Mouse (Mus musculus) liver, postnatal 0 days (tissue): Measurements from ENCODE around the gene Slc23a2. TPM values are rescaled to one million over a fixed set of nuclear protein-coding genes. Genes with fewer than 3 reads are reported as not detected.

Experiments
- ATAC-seq: fragments of 200-750 bp; cut with Nextera tagmentation; 2 replicates; pipeline ENCODE4 v1.8.0; 2017; ENCODE audit warnings: mild to moderate bottlenecking, moderate library complexity
- DNase-seq: peaks from one replicate; pipeline ENCODE4 v3.0.0-alpha.2; 2016
- H3K27ac ChIP-seq: fragments of 300-500 bp; sonication (generic); 2 replicates; pipeline ENCODE4 v1.5.1; 2014; ENCODE audit warnings: antibody characterized with exemption, moderate library complexity, mild to moderate bottlenecking, low read depth
- H3K27me3 ChIP-seq: fragments of 300-500 bp; sonication (generic); 2 replicates; pipeline ENCODE4 v1.6.1; 2014; ENCODE audit warnings: low read length, control low read depth, mixed read lengths; ENCODE audit not compliant: insufficient read depth
- H3K36me3 ChIP-seq: fragments of 300-500 bp; sonication (generic); replicated peaks from 2 replicates; pipeline ENCODE4 v1.6.1; 2014; ENCODE audit warnings: mild to moderate bottlenecking, control low read depth, low read length, moderate library complexity, mixed read lengths; ENCODE audit not compliant: insufficient read depth
- H3K4me1 ChIP-seq: fragments of 300-500 bp; sonication (generic); 2 replicates; pipeline ENCODE4 v1.6.1; 2014; ENCODE audit warnings: antibody characterized with exemption, mild to moderate bottlenecking, control low read depth; ENCODE audit not compliant: insufficient read depth
- H3K4me2 ChIP-seq: fragments of 300-500 bp; sonication (generic); 2 replicates; pipeline ENCODE4 v1.6.1; 2014; ENCODE audit warnings: low read depth, mild to moderate bottlenecking, low read length, moderate library complexity, mixed read lengths
- H3K4me3 ChIP-seq: fragments of 300-500 bp; sonication (generic); 2 replicates; pipeline ENCODE4 v1.5.1; 2014; ENCODE audit warnings: low read depth, low read length
- H3K9ac ChIP-seq: fragments of 300-500 bp; sonication (generic); replicated peaks from 2 replicates; pipeline ENCODE4 v1.6.1; 2014; ENCODE audit warnings: mild to moderate bottlenecking, moderate library complexity
- H3K9me3 ChIP-seq: fragments of 300-500 bp; sonication (generic); 2 replicates; pipeline ENCODE4 v1.6.1; 2016; ENCODE audit warnings: mild to moderate bottlenecking, control low read depth, low read length, mixed read lengths
- CTCF ChIP-seq: sonication (generic); IDR thresholded peaks from 2 replicates; pipeline ENCODE4 v1.5.1; 2016; ENCODE audit warnings: antibody characterized with exemption, low read depth
- EP300 ChIP-seq: IDR thresholded peaks from 2 replicates; pipeline ENCODE4 v1.6.1; 2016; ENCODE audit warnings: antibody characterized with exemption, low read depth, mild to moderate bottlenecking
- WGBS: fragments of 180-500 bp; shearing (Covaris S2); extraction: QIAGEN DNeasy Blood & Tissue Kit; methylation state at CpG from one replicate; pipeline ENCODE4 v1.1.7; 2014; ENCODE audit not compliant: insufficient replicate concordance; 5-methylcytosine and 5-hydroxymethylcytosine counted together
- polyA plus RNA-seq: library from polyadenylated mRNA; unstranded; fragments of >200 nt; fragmentation: Nextera tagmentation; extraction: Ambion mirVana; gene quantifications from 2 replicates; pipeline ENCODE4 v1.2.1, GENCODE M21; 2015

Slc23a2 gene
- polyA plus RNA-seq, 1 experiment from 2014 or later, result 9.1 TPM

DNA sequence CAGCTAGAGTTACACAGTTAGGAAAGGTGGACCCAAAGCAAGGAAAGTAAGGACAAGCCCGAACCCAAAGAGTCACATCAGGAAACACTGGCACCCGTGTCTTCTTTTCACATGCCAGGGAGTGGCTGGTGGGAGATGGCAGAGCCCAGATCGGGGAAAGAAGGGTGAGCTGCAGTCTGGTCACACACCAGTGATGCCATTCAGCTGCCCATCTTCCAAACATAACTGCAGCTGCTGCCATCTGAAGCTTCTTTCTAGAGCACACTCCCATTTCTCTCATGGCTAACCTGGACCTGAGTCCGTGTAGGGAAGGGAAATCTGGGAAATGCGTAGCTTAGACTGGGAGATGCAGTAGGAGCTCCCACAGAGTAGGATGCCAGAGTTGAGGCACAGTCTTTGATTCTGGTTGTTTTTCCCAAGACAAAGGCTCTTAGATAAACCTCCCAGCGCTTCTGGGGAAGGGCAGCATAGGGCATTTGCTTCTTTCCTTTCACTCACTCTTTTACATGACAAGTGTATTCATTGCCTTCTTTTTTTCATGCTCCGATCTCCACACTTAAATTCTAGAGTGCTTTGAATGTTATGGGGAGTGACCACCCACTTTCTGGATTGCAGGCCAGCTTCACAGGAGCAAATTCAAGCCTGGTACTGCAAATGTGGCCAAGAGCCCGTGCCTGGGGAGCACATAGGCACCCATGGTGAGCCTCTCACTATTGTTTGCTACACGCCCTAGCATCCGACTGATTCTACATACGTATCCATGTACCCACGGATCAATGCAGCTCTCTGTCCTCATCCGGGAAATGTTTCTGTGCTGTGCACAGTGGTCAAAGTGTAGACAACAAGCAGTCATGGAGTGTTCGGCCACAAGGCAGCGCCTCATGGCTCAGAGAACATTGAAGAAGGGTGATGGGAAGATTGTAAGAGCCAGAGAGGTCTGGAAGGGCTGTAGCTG lies 100.3 kb downstream of the Slc23a2 start:
- H3K4me2 ChIP-seq, result no peak overlapping the region
- peaks cover 10% of the 10 kb centered on the region for H3K4me1 ChIP-seq
- no peaks in the 10 kb centered on the region for H3K36me3 ChIP-seq
- TF ChIP-seq EP300, result no peak
- TF ChIP-seq CTCF, result no peak
- no peak overlapping the region for H3K27ac ChIP-seq
- ATAC-seq (no peak), DNase-seq (no peak)
- no peaks in the 10 kb centered on the region for H3K27me3 ChIP-seq
- H3K9me3 ChIP-seq, result no peaks in the 10 kb centered on the region
- H3K9ac ChIP-seq, result no peak overlapping the region
- 78% methylated on average over 15 of the region's 15 CpGs for WGBS
- no peak overlapping the region for H3K4me3 ChIP-seq

DNA sequence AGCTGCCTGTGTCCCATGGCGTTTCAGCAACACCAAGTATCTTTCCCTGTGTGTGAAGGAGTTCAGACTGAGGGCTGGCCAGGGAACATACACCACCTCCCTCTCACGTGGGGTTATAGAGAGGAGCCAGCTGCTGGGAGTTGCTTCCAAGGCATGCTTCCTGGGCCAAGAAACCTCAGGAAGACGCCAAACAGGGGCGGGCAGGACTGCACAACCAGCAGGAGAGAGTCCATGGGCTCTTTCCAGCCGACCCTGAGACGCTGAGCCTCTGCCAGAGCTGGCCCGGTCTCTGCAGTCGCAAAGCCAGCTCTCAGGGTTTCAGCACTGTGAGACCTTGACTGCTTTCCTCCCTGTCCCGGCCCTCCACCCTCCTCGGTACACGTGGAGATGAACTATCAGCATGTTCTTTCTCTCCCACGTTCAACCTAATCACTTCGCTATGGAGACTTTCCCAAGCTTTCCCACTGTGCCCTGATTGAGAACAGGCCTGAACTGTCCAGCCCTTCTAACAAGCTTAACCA lies 101.7 kb downstream of the Slc23a2 start:
- no peak overlapping the region for H3K4me2 ChIP-seq
- no peak for TF ChIP-seq EP300
- no peak for TF ChIP-seq CTCF
- peaks cover 3% of the 10 kb centered on the region; the same call in 1 of the 2 replicates for H3K4me1 ChIP-seq
- H3K27me3 ChIP-seq, result no peaks in the 10 kb centered on the region
- no peak for DNase-seq
- no peaks in the 10 kb centered on the region for H3K36me3 ChIP-seq
- no peak for ATAC-seq
- no peak overlapping the region for H3K9ac ChIP-seq
- H3K27ac ChIP-seq, result no peak overlapping the region
- WGBS, result 62% methylated on average over 13 of the region's 13 CpGs
- H3K4me3 ChIP-seq, result no peak overlapping the region
- no peaks in the 10 kb centered on the region for H3K9me3 ChIP-seq

DNA sequence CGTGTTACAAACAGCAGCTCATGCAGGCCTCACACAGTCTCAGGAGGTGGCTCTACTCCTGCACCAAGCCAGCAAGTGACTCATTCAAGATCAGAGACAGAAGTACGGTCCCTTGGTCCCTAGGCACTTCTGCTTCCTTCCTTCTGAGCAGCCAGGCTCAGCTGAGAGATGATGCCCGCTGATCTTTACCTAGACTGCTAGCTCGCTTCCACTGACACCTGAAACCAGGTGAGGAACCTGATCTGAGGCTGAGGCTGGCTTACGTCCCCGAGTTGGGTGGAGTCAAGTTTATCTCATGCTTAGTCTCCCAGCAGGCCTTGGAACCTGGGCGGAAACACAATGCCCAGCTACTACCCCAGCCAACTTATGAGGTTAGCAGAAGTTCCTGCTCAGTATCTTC lies 105.0 kb downstream of the Slc23a2 start:
- TF ChIP-seq EP300 (no peak), CTCF (no peak)
- DNase-seq (no peak), ATAC-seq (no peak)
- no peak overlapping the region for H3K9ac ChIP-seq
- no peaks in the 10 kb centered on the region for H3K27me3 ChIP-seq
- no peak overlapping the region for H3K4me2 ChIP-seq
- no peaks in the 10 kb centered on the region for H3K36me3 ChIP-seq
- H3K9me3 ChIP-seq, result no peaks in the 10 kb centered on the region
- WGBS, result 32% methylated on average over 7 of the region's 7 CpGs
- no peak overlapping the region for H3K27ac ChIP-seq
- H3K4me3 ChIP-seq, result no peak overlapping the region
- H3K4me1 ChIP-seq, result peaks cover 9% of the 10 kb centered on the region

DNA sequence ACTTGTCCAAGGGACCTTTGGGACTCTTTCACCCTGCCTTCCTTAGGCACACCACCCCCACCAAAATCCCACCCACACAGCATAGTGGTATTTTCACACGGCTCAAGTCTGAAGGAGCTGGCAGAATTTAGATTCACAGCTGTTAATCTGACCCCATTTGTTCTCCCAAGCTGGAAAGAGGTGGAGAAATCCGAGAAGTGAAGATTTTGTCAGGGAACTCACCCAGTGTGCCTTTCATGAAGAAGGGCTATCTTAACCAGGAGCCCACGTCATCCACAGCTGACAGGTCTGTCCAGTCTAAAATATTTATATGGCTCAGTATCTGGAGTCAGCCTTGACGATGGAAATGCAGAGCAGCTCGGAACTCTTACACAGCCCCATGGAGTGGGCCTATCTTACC lies 108.6 kb downstream of the Slc23a2 start:
- H3K4me1 ChIP-seq, result peaks cover 13% of the 10 kb centered on the region
- no peak overlapping the region for H3K9ac ChIP-seq
- no peaks in the 10 kb centered on the region for H3K36me3 ChIP-seq
- TF ChIP-seq EP300 (no peak), CTCF (no peak)
- no peak for ATAC-seq
- no peak overlapping the region for H3K4me2 ChIP-seq
- no peak overlapping the region for H3K4me3 ChIP-seq
- no peak for DNase-seq
- 0 out of 2 replicates have a peak, but pooled peaks cover under 1% of the 10 kb centered on the region for H3K27me3 ChIP-seq
- no peak overlapping the region for H3K27ac ChIP-seq
- 84% methylated on average over 5 of the region's 5 CpGs for WGBS
- H3K9me3 ChIP-seq, result no peaks in the 10 kb centered on the region

DNA sequence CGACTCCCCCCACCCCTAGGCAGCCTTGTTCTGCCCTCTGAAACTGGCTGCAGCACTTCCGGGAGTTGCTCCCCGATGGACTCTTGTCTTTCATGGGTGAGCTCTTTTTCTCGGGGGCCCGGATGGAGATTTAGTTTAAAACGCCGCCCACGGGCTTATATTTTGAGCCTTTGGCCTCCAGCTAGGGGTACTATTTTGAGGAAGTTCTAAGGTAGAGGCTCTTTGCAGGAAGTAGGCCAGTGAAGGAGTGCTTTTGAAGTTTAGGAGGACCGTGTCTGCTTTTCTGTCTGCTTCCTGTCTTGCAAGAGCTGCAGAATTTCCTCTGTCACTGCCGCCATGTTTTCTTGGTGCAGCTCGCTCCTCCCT lies 109.5 kb downstream of the Slc23a2 start:
- Histone ChIP-seq H3K4me1 (peaks cover 15% of the 10 kb centered on the region), H3K36me3 (no peaks in the 10 kb centered on the region), H3K27ac (peak overlapping the region; percentile 74), H3K4me3 (no peak overlapping the region), H3K27me3 (0 out of 2 replicates have a peak, but pooled peaks cover 5% of the 10 kb centered on the region), H3K4me2 (no peak overlapping the region), H3K9ac (no peak overlapping the region), H3K9me3 (no peaks in the 10 kb centered on the region)
- no peak for ATAC-seq
- WGBS, result 35% methylated on average over 11 of the region's 11 CpGs
- DNase-seq, result no peak
- TF ChIP-seq EP300 (no peak), CTCF (no peak)

DNA sequence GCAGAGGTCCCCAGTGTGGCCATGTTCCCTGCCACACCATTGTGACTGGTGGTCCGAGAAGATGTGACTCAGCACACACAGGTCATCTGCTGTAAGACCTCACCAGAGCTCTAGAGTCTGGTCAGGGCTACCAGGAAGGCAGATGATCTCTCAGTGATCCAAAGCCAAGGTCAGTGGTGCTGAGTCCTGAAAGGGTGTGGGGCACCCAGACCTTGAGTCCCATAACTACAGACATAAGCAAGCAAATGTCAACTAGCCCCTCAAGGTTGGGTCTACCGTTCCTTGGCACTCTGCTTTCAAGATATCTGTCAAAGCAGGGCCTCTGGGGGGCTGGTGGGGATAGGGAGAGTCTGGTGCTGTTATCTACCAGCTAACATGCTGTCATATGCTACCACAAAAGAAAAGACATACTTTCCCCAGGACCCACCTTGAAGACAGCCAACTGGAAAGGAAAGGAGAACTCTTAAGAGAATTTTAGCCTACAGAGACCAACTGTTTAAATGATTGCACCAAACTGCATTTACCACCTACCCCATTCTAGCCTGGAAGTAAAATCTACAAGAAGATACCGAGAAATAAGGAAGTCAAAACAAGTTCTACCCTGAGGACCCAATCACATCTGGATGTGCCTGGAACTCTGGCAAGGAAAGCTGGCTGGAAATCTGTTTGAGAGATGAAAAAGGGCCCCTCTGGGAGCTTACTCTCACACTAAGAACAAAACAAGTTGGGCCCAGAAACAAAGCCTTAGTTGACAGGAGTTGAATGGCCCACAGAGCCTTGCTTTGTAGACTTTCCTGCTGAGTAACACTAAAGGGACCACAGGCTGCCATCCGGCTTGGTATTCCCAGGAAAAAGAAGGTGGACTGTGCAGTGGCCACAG lies 110.1 kb downstream of the Slc23a2 start:
- 0 out of 2 replicates have a peak, but pooled peaks cover 5% of the 10 kb centered on the region for H3K27me3 ChIP-seq
- H3K9ac ChIP-seq, result no peak overlapping the region
- TF ChIP-seq CTCF (no peak), EP300 (no peak)
- peak overlapping the region; percentile 74 for H3K27ac ChIP-seq
- DNase-seq, result no peak
- H3K9me3 ChIP-seq, result no peaks in the 10 kb centered on the region
- no peak overlapping the region for H3K4me3 ChIP-seq
- 0 out of 2 replicates have a peak, but pooled peaks have one; percentile 27 for ATAC-seq
- 45% methylated on average over 4 of the region's 4 CpGs for WGBS
- H3K4me2 ChIP-seq, result no peak overlapping the region
- H3K36me3 ChIP-seq, result no peaks in the 10 kb centered on the region
- peaks cover 17% of the 10 kb centered on the region for H3K4me1 ChIP-seq
